Mouse (Mus musculus): ENCODE measurements around the gene Rbfox2.

DNA sequence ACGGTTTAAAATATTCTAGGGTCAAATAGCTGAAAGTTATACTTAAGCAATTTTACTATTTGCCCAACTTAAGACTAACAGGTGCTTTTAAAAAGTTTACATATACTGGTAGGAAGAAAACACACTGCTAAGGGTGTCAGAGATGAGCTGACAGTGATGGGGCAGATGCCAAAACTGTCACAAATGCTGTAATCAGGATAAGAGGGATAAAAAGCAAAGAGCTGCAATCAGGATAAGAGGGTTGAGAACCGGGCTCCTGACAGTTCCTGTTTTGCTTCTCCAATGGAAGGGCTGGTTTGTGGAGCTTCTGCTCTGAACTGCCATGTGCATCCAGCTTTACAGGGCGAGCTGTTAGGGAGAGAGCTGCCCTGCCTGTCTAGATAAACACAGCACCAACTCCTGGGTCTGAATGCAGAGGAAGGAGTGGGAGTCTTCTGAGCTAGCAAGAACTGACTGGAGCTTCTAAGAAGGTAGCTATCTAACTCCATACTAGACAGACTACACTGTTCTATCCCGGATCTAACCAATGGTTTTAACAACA lies 94.5 kb downstream of the Rbfox2 start:
- TF ChIP-seq CTCF (IDR thresholded peaks at IDR 0.05; ENCODE audit: low read depth) (no peak), EP300 (IDR thresholded peaks at IDR 0.05; ENCODE audit: low read depth) (no peak)

Data from liver, embryonic 14.5 days (tissue).